Mouse (Mus musculus) cortical plate, adult 2 months (tissue): ENCODE data around the gene Zfp189.

Experiments
- CTCF ChIP-seq: fragments of 200-500 bp; IDR thresholded peaks from 2 replicates; pipeline ENCODE4 v1.5.1; 2011; ENCODE audit warnings: mild to moderate bottlenecking, control low read depth, low read length; ENCODE audit not compliant: insufficient read depth; ENCODE audit errors: extremely low read depth
- POLR2A ChIP-seq: fragments of 200-500 bp; IDR thresholded peaks from 2 replicates; pipeline ENCODE4 v1.6.1; 2011; ENCODE audit warnings: mild to moderate bottlenecking, low read length, control low read depth; ENCODE audit not compliant: insufficient read depth; ENCODE audit errors: extremely low read depth

DNA sequence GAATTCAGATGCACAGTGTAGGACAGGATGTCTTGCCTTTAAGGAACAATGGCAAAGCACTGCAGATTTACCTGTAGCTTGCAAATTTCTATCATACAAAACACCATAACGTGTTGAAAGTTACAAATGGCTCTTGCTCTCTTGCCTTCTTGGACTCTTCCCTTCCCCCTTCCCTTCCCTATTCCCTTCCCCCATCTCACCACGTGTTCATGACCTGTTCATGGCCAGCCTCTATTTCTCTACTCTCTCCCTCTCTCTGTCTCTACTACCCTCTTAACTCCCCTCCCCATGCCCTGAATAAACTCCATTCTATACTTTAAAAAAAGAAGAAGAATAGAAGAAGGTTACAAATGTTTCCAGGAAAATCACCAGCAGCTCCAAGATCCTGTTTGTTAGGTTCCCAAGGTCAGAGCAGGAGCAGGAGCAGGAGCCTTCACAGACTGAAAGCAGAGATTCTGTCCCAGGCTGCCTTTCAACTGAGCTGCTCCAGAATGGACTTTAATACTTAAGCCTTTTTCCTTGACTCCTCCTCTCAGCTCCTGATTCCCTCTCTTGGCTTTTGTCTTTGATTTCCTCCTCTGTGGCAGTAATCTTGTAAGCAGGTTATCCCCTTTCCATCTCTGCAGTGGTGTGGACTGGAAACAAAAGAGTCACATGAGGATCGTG lies 47.4 kb upstream of the Zfp189 start, which contains the start of gene Acnat1:
- TF ChIP-seq CTCF (no peak), POLR2A (no peak)
